ENCODE assay signal across 8 mouse cellular contexts in genomic region chr16:4639831-4640237, GRCm38 (mm10). TPM values are rescaled to one million over a fixed set of nuclear protein-coding genes. Genes with fewer than 3 reads are reported as not detected.
DNase-seq lines count a peak whose midpoint lies in the region; ATAC-seq and TF ChIP-seq lines count a peak whose summit lies in the region.

Gene Vasn (plus strand): TSS chr16:4639941.
Gene Dnaja3 (plus strand): TSS chr16:4639989.

- H3K4me1 ChIP-seq in ES-E14 (ENCODE audit: control insufficient read depth in 2 of 2, insufficient read depth in 2 of 2, low read length in 2 of 2, poor library complexity in 1 of 2): peaks cover 0 to 13% of the 10 kb centered on the region in 2 experiments; a peak in 1 of 4 replicates
- peaks cover 59% of the 10 kb centered on the region for H3K4me1 ChIP-seq in hindbrain, embryonic 13.5 days (replicated peaks)

- H3K9ac ChIP-seq in ES-E14 (ENCODE audit: insufficient read depth, low read depth, low read length, poor library complexity, severe bottlenecking): peak within 1 kb of the TSS; percentile 82
- H3K9ac ChIP-seq in hindbrain, embryonic 13.5 days: peak within 1 kb of the TSS; percentile 77

- H3K4me2 ChIP-seq in hindbrain, embryonic 13.5 days: peak within 1 kb of the TSS; percentile 80

- under 1% methylated on average over 22 of the region's 22 CpGs for WGBS in hindbrain, embryonic 13.5 days

- peak within 1 kb of the TSS; percentile 80 to 84 for H3K4me3 ChIP-seq in ES-E14 (ENCODE audit: insufficient read depth in 1 of 2, low read depth in 1 of 2, low read length in 2 of 2, poor library complexity in 1 of 2, severe bottlenecking in 1 of 2)
- H3K4me3 ChIP-seq in hindbrain, embryonic 13.5 days: peak within 1 kb of the TSS; percentile 53

- no peak within 1 kb of the TSS for H3K27ac ChIP-seq in ES-E14 (ENCODE audit: insufficient read depth, low read depth, low read length, poor library complexity, severe bottlenecking)
- peak within 1 kb of the TSS; percentile 70 for H3K27ac ChIP-seq in hindbrain, embryonic 13.5 days

- no peaks in the 10 kb centered on the region for H3K9me3 ChIP-seq in ES-E14 (ENCODE audit: control insufficient read depth, insufficient read depth, low read depth, low read length)
- no peaks in the 10 kb centered on the region for H3K9me3 ChIP-seq in hindbrain, embryonic 13.5 days

- peak; percentile 87 for DNase-seq in ES-E14 (ENCODE audit: low read depth, low spot score)
- peak; percentile 86 for DNase-seq in c-Kit-positive CD71-positive TER-119-positive erythroid progenitor cells, embryonic 14.5 days (ENCODE audit: low spot score)
- peak; percentile 72 to 76 for DNase-seq in frontal cortex, postnatal 36 days (ENCODE audit: low spot score in 2 of 2)
- DNase-seq in layer of hippocampus, postnatal 25 days (ENCODE audit: extremely low spot score in 1 of 2, low spot score in 1 of 2): peak; percentile 38 to 48
- DNase-seq in lung, postnatal 14 days: peak; percentile 94
- peak; percentile 90 for DNase-seq in retina, postnatal 1 day
- DNase-seq in urinary bladder, postnatal 25 days (ENCODE audit: low spot score): peak; percentile 81

- peak; percentile 90 for ATAC-seq in hindbrain, embryonic 13.5 days (ENCODE audit: low FRiP score)

- no peaks in the 10 kb centered on the region; the same call in 1 of the 2 replicates for H3K36me3 ChIP-seq in ES-E14 (ENCODE audit: control insufficient read depth, insufficient read depth, low read length, poor library complexity, severe bottlenecking)
- H3K36me3 ChIP-seq in hindbrain, embryonic 13.5 days: peaks cover 14% of the 10 kb centered on the region

- in situ Hi-C loops in ES-E14 (cut with MboI; ENCODE audit: low sequenced_read_pairs in 2 of 2, unreplicated experiment in 2 of 2): no loop called here

- no peaks in the 10 kb centered on the region for H3K27me3 ChIP-seq in hindbrain, embryonic 13.5 days

TF ChIP-seq in ES-E14, 5 proteins besides CTCF, POLR2A, EP300 and RAD21:
- TF ChIP-seq MAFK (IDR thresholded peaks at IDR 0.05; ENCODE audit: insufficient read depth, low read depth, low read length): no peak
- TF ChIP-seq ZNF384 (IDR thresholded peaks at IDR 0.05; ENCODE audit: low read depth, low read length): no peak
- TF ChIP-seq CHD2 (IDR thresholded peaks at IDR 0.05; ENCODE audit: low read depth, low read length): no peak

RNA-seq across cellular contexts. Expression of gene Vasn, which starts in this region (rescaled TPM):
- 8.7 and 11.2 TPM in 2 replicates for total RNA-seq in ES-E14 (2012; rRNA removed)
- 6.3 and 7.3 TPM in 2 replicates for polyA plus RNA-seq in hindbrain, embryonic 13.5 days (2015; fragmentation: Nextera tagmentation; extraction: Ambion mirVana)
- total RNA-seq in layer of hippocampus, postnatal 25 days (2021): 1 to 10 TPM; 6.0 TPM

RNA-seq across cellular contexts. Expression of gene Dnaja3, which starts in this region (rescaled TPM):
- 45.5 and 53.2 TPM in 2 replicates for total RNA-seq in ES-E14 (2012; rRNA removed)
- polyA plus RNA-seq in hindbrain, embryonic 13.5 days (2015; fragmentation: Nextera tagmentation; extraction: Ambion mirVana): 52.7 and 54.8 TPM in 2 replicates
- 10 to 100 TPM; 62.5 to 71.8 TPM for total RNA-seq in layer of hippocampus, postnatal 25 days (2021)

Comparison
In these comparisons a context has a peak if more than half of its experiments do, and no peak if none do; other contexts are left out.
1. DNase-seq: peak in every context shown above with its lines; median percentile 94 in lung, postnatal 14 days; 90 in retina, postnatal 1 day; 87 in ES-E14; 86 in c-Kit-positive CD71-positive TER-119-positive erythroid progenitor cells, embryonic 14.5 days; 81 in urinary bladder, postnatal 25 days; 74 in frontal cortex, postnatal 36 days; 43 in layer of hippocampus, postnatal 25 days.